Comparison of ENCODE assay signal across 11 mouse cellular contexts in genomic region chr3:117153011-117153473, GRCm38 (mm10).
A peak's percentile ranks its signal among the peaks of the same experiment; 100 is the strongest.
DNase-seq lines count a peak whose midpoint lies in the region; ATAC-seq and TF ChIP-seq lines count a peak whose summit lies in the region.
"Had no signal": no experiment of that assay in that cellular context is flagged by ENCODE, and none has a peak within 500 bp of the region (broad histone marks: within the 10 kb centered on the region; RNA-seq: fewer than 3 reads in every experiment).

No protein-coding gene starts in this region.

- no peaks in the 10 kb centered on the region for H3K36me3 ChIP-seq in forebrain, embryonic 15.5 days
- H3K36me3 ChIP-seq in forebrain, embryonic 11.5 days (ENCODE audit: control insufficient read depth, insufficient read depth, low read length): no peaks in the 10 kb centered on the region
- H3K36me3 ChIP-seq in midbrain, postnatal 0 days (ENCODE audit: insufficient read depth, low read length): no peaks in the 10 kb centered on the region
- H3K36me3 ChIP-seq: lung, embryonic 15.5 days had no signal

- H3K4me3 ChIP-seq in forebrain, embryonic 15.5 days: no peak overlapping the region
- no peak overlapping the region for H3K4me3 ChIP-seq in forebrain, embryonic 11.5 days (ENCODE audit: low read depth, low read length)
- no peak overlapping the region for H3K4me3 ChIP-seq in midbrain, postnatal 0 days (ENCODE audit: low read depth, low read length)
- H3K4me3 ChIP-seq: erythroblast, embryonic 14.5 days; lung, embryonic 15.5 days had no signal

- DNase-seq in forebrain, embryonic 11.5 days (ENCODE audit: low spot score): no peak
- DNase-seq in left cerebral cortex, adult 9 months (ENCODE audit: low spot score in 2 of 2): peak; percentile 8 to 16
- no peak for DNase-seq in left cerebral cortex, adult 8-10 months (ENCODE audit: low spot score in 2 of 2)
- DNase-seq in adipocyte (ENCODE audit: low spot score): peak; percentile 39
- peak; percentile 80 for DNase-seq in midbrain, postnatal 0 days (ENCODE audit: low spot score)
- DNase-seq in thymus, adult 18-20 months: no peak
- no peak for DNase-seq in kidney, adult 11 months
- DNase-seq: kidney, postnatal 10 days had no signal

- H3K9me3 ChIP-seq in forebrain, embryonic 15.5 days: no peaks in the 10 kb centered on the region
- no peaks in the 10 kb centered on the region for H3K9me3 ChIP-seq in forebrain, embryonic 11.5 days (ENCODE audit: control insufficient read depth, low read length)
- H3K9me3 ChIP-seq in midbrain, postnatal 0 days (ENCODE audit: low read length): no peaks in the 10 kb centered on the region
- H3K9me3 ChIP-seq: lung, embryonic 15.5 days had no signal

- WGBS in forebrain, embryonic 15.5 days: 40% methylated on average over 2 of the region's 2 CpGs
- 72% methylated on average over 2 of the region's 2 CpGs for WGBS in forebrain, embryonic 11.5 days
- WGBS in midbrain, postnatal 0 days: 28% methylated on average over 2 of the region's 2 CpGs

- no peaks in the 10 kb centered on the region for H3K27me3 ChIP-seq in forebrain, embryonic 15.5 days
- H3K27me3 ChIP-seq in forebrain, embryonic 11.5 days (ENCODE audit: control insufficient read depth, insufficient read depth, low read length): no peaks in the 10 kb centered on the region
- H3K27me3 ChIP-seq in midbrain, postnatal 0 days (ENCODE audit: insufficient read depth, low read length): no peaks in the 10 kb centered on the region
- H3K27me3 ChIP-seq: lung, embryonic 15.5 days had no signal

- H3K9ac ChIP-seq in forebrain, embryonic 15.5 days (replicated peaks): no peak overlapping the region
- no peak overlapping the region for H3K9ac ChIP-seq in forebrain, embryonic 11.5 days (ENCODE audit: low read length)
- no peak overlapping the region for H3K9ac ChIP-seq in midbrain, postnatal 0 days (replicated peaks; ENCODE audit: low read length, poor library complexity, severe bottlenecking)
- H3K9ac ChIP-seq: lung, embryonic 15.5 days had no signal

- H3K27ac ChIP-seq in forebrain, embryonic 15.5 days (replicated peaks): peak overlapping the region; percentile 55
- no peak overlapping the region for H3K27ac ChIP-seq in forebrain, embryonic 11.5 days (ENCODE audit: low read depth, low read length)
- H3K27ac ChIP-seq in midbrain, postnatal 0 days (ENCODE audit: low read depth, low read length): no peak overlapping the region
- H3K27ac ChIP-seq: lung, embryonic 15.5 days had no signal

- TF ChIP-seq CTCF in midbrain, postnatal 0 days (IDR thresholded peaks at IDR 0.05): peak; percentile 81

- no peak overlapping the region for H3K4me2 ChIP-seq in forebrain, embryonic 15.5 days (replicated peaks)
- no peak overlapping the region for H3K4me2 ChIP-seq in forebrain, embryonic 11.5 days (ENCODE audit: low read depth, low read length, severe bottlenecking)
- H3K4me2 ChIP-seq in midbrain, postnatal 0 days (ENCODE audit: low read depth, low read length, poor library complexity, severe bottlenecking): no peak overlapping the region
- H3K4me2 ChIP-seq: lung, embryonic 15.5 days had no signal

- peaks cover 5% of the 10 kb centered on the region for H3K4me1 ChIP-seq in forebrain, embryonic 15.5 days
- H3K4me1 ChIP-seq in forebrain, embryonic 11.5 days (replicated peaks; ENCODE audit: control insufficient read depth, insufficient read depth, low read length): no peaks in the 10 kb centered on the region
- no peaks in the 10 kb centered on the region for H3K4me1 ChIP-seq in midbrain, postnatal 0 days (ENCODE audit: insufficient read depth, low read length)
- H3K4me1 ChIP-seq: lung, embryonic 15.5 days had no signal

- peak; percentile 66 for ATAC-seq in forebrain, embryonic 15.5 days (replicated peaks)
- ATAC-seq in forebrain, embryonic 11.5 days (replicated peaks; ENCODE audit: low FRiP score): no peak
- no peak for ATAC-seq in midbrain, postnatal 0 days (ENCODE audit: low FRiP score)

Comparison
In these comparisons a context has a peak if more than half of its experiments do, and no peak if none do; other contexts are left out.
1. DNase-seq: peak in left cerebral cortex, adult 9 months (2 of 2), adipocyte (single experiment) and midbrain, postnatal 0 days (single experiment); none in forebrain, embryonic 11.5 days (single experiment), left cerebral cortex, adult 8-10 months (0 of 2), thymus, adult 18-20 months (0 of 2) and kidney, adult 11 months (single experiment).